Mouse (Mus musculus) CH12.LX (cell line): ENCODE data around the gene Plcb3. TPM values are rescaled to one million over a fixed set of nuclear protein-coding genes. Genes with fewer than 3 reads are reported as not detected.

Experiments used
- DNase-seq: peaks from one replicate; pipeline ENCODE4 v3.0.0-alpha.2; 2013; ENCODE audit errors: extremely low read depth
- H3K27ac ChIP-seq: 2 replicates; pipeline ENCODE4 v1.5.1; 2012; ENCODE audit warnings: low read depth, mild to moderate bottlenecking, control low read depth, moderate library complexity; ENCODE audit not compliant: insufficient read depth
- H3K27me3 ChIP-seq: replicated peaks from 2 replicates; pipeline ENCODE3; 2012; ENCODE audit warnings: inconsistent platforms
- H3K36me3 ChIP-seq, 2 experiments: replicated peaks in 1 of 2; 2 replicates each; pipeline versions ENCODE3 to v1.6.1; 2012; ENCODE audit warnings: inconsistent platforms in 1 of 2, low read length in 1 of 2, mild to moderate bottlenecking in 1 of 2, mixed read lengths in 1 of 2, moderate library complexity in 1 of 2; ENCODE audit not compliant: control insufficient read depth in 1 of 2, insufficient read depth in 1 of 2
- H3K4me1 ChIP-seq, 2 experiments: 2 replicates each; pipeline ENCODE4 v1.6.1; 2012; ENCODE audit warnings: inconsistent platforms in 1 of 2, moderate library complexity in 1 of 2; ENCODE audit not compliant: insufficient read depth in 2 of 2, control insufficient read depth in 1 of 2
- H3K4me2 ChIP-seq: 2 replicates; pipeline ENCODE4 v1.6.1; 2012; ENCODE audit warnings: low read depth, mild to moderate bottlenecking, control low read depth; ENCODE audit not compliant: poor library complexity, insufficient read depth, severe bottlenecking
- H3K4me3 ChIP-seq, 3 experiments: fragments of 150-350 bp in 1 of 3; sonication (generic) in 1 of 3; replicated peaks in 1 of 3; 2 replicates each; pipeline versions ENCODE3 to v1.5.1; 2011 to 2012; ENCODE audit warnings: low read depth in 2 of 3, low read length in 2 of 3, mild to moderate bottlenecking in 2 of 3, moderate library complexity in 2 of 3, control low read depth in 1 of 3, improper control_type of control experiment in 1 of 3, inconsistent platforms in 1 of 3, mixed read lengths in 1 of 3; ENCODE audit not compliant: poor library complexity in 1 of 3
- H3K79me2 ChIP-seq: replicated peaks from 2 replicates; pipeline ENCODE4 v1.6.1; 2012; ENCODE audit warnings: mild to moderate bottlenecking, moderate library complexity; ENCODE audit not compliant: control insufficient read depth, poor library complexity, insufficient read depth, severe bottlenecking; ENCODE audit errors: extremely low read depth
- H3K9ac ChIP-seq: 2 replicates; pipeline ENCODE4 v1.6.1; 2012; ENCODE audit warnings: low read depth, mild to moderate bottlenecking, control low read depth, moderate library complexity; ENCODE audit not compliant: insufficient read depth
- H3K9me3 ChIP-seq: replicated peaks from 2 replicates; pipeline ENCODE3; 2012; ENCODE audit warnings: low read length, inconsistent platforms, mixed read lengths
- BHLHE40 ChIP-seq: IDR thresholded peaks from 2 replicates; pipeline ENCODE4 v1.6.1; 2011; ENCODE audit warnings: mild to moderate bottlenecking, low read depth, low read length, improper control_type of control experiment
- CHD1 ChIP-seq: IDR thresholded peaks from 2 replicates; pipeline ENCODE4 v1.6.1; 2012; ENCODE audit warnings: low read depth, low read length, improper control_type of control experiment, inconsistent platforms
- CTCF ChIP-seq, 2 experiments: IDR thresholded peaks in 1 of 2; conservative IDR thresholded peaks in 1 of 2; 2 replicates each; pipeline ENCODE4 v1.5.1; 2011 to 2012; ENCODE audit warnings: low read depth in 2 of 2, low read length in 2 of 2, improper control_type of control experiment in 1 of 2, inconsistent platforms in 1 of 2, mild to moderate bottlenecking in 1 of 2, moderate library complexity in 1 of 2
- EP300 ChIP-seq: IDR thresholded peaks from 2 replicates; pipeline ENCODE4 v1.6.1; 2011; ENCODE audit warnings: low read length, improper control_type of control experiment
- GABPA ChIP-seq: IDR thresholded peaks from 2 replicates; pipeline ENCODE4 v1.6.1; 2012; ENCODE audit warnings: low read depth, low read length, improper control_type of control experiment, inconsistent platforms; ENCODE audit not compliant: insufficient replicate concordance
- JUN ChIP-seq: IDR thresholded peaks from 2 replicates; pipeline ENCODE4 v1.6.1; 2011; ENCODE audit warnings: low read depth, mild to moderate bottlenecking, low read length, improper control_type of control experiment, moderate library complexity; ENCODE audit not compliant: insufficient read depth
- MXI1 ChIP-seq: IDR thresholded peaks from 2 replicates; pipeline ENCODE4 v1.6.1; 2011; ENCODE audit warnings: mild to moderate bottlenecking, low read depth, low read length, improper control_type of control experiment
- NELFE ChIP-seq: IDR thresholded peaks from 2 replicates; pipeline ENCODE4 v1.6.1; 2011; ENCODE audit warnings: low read depth, low read length, improper control_type of control experiment
- PAX5 ChIP-seq: IDR thresholded peaks from 2 replicates; pipeline ENCODE4 v1.6.1; 2012; ENCODE audit warnings: low read length, inconsistent platforms, mixed read lengths
- POLR2A ChIP-seq: IDR thresholded peaks from 2 replicates; pipeline ENCODE4 v1.6.1; 2011; ENCODE audit warnings: low read depth, mild to moderate bottlenecking, improper control_type of control experiment, low read length
- SIN3A ChIP-seq: IDR thresholded peaks from 2 replicates; pipeline ENCODE4 v1.6.1; 2012; ENCODE audit warnings: low read length, improper control_type of control experiment, inconsistent platforms
- TCF12 ChIP-seq: IDR thresholded peaks from 2 replicates; pipeline ENCODE4 v1.6.1; 2014; ENCODE audit warnings: low read depth, mild to moderate bottlenecking, inconsistent platforms, low read length, improper control_type of control experiment
- ZMIZ1 ChIP-seq: IDR thresholded peaks from 2 replicates; pipeline ENCODE4 v1.6.1; 2012; ENCODE audit warnings: low read depth, mild to moderate bottlenecking, inconsistent platforms, low read length, improper control_type of control experiment
- dilution Hi-C: fragments of 300-500 bp; cut with MboI; formaldehyde crosslinking; loops from 2 replicates; pipeline ENCODE4 v1.14.3; 2020; ENCODE audit warnings: low sequenced_read_pairs; ENCODE audit not compliant: extremely low pct_unique_long_range_greater_than_20kb, extremely low pct_ligation_motif_present
- in situ Hi-C: fragments of 300-500 bp; cut with MboI; formaldehyde crosslinking; loops from 3 replicates; pipeline ENCODE4 v1.14.3; 2019; ENCODE audit warnings: low sequenced_read_pairs, low pct_ligation_motif_present, low pct_unique_long_range_greater_than_20kb, mixed read lengths
- polyA plus RNA-seq: library from polyadenylated mRNA; unstranded; fragments of >175 nt; gene quantifications from 2 replicates; pipeline ENCODE4 v1.2.1, GENCODE M21; 2012; ENCODE audit warnings: low read depth; ENCODE audit not compliant: insufficient read length
- total RNA-seq, 2 experiments: library from RNA; depleted of rRNA; stranded (reverse); fragments of 300-350 nt in 1 of 2; fragments of >200 nt in 1 of 2; gene quantifications; 2 replicates each; pipeline ENCODE4 v1.2.3; 2012 to 2014

Plcb3 gene
- total and polyA plus RNA-seq, 3 experiments: 4.1 to 8.2 (median 7.5) TPM

- Histone ChIP-seq H3K4me1 (peaks cover 9 to 49% of the 10 kb centered on the region in 2 experiments), H3K36me3 (peaks cover 4 to 13% of the 10 kb centered on the region in 2 experiments)
- in situ Hi-C loops: no loop called here
- TF ChIP-seq PAX5: no peak
- TF ChIP-seq, all 38 proteins: peak for 0
- Histone ChIP-seq H3K27ac (no peak overlapping the region), H3K4me2 (no peak overlapping the region), H3K9ac (no peak overlapping the region), H3K9me3 (no peaks in the 10 kb centered on the region), H3K27me3 (peaks cover 3% of the 10 kb centered on the region), H3K79me2 (peaks cover 3% of the 10 kb centered on the region; the same call in 1 of the 2 replicates), H3K4me3 (no peak overlapping the region)
- dilution Hi-C loops: no loop called here
- no peak for DNase-seq
These were observed 5.7 kb downstream of the Plcb3 start for GRCm38 (mm10) chr19:6970460-6971085.

GRCm38 (mm10) chr19:6969665-6970381 is 6.4 kb downstream of the Plcb3 start:
- TF ChIP-seq CHD1 (no peak), SIN3A (no peak), NELFE (no peak), EP300 (no peak), CTCF (conservative IDR thresholded peaks at IDR 0.05 in 1 of 2, IDR thresholded peaks at IDR 0.05 in 1 of 2; ENCODE audit: low read depth in 2 of 2, low read length in 2 of 2) (peak; percentile 13 to 68; a peak in 2 of 4 replicates), TCF12 (0 out of 2 replicates have a peak, but pooled peaks have one; percentile 12), GABPA (no peak), POLR2A (peak; percentile 72), PAX5 (no peak), MXI1 (no peak), ZMIZ1 (no peak)
- no peak overlapping the region for H3K27ac ChIP-seq
- dilution Hi-C loops (no loop called here), in situ Hi-C loops (no loop called here)
- no peaks in the 10 kb centered on the region for H3K79me2 ChIP-seq
- peaks cover 4 to 21% of the 10 kb centered on the region in 2 experiments for H3K36me3 ChIP-seq
- H3K4me3 ChIP-seq: peak overlapping the region; percentile 39 to 80 (median 70)
- peak overlapping the region; percentile 69; the same call in 1 of the 2 replicates for H3K9ac ChIP-seq
- H3K4me1 ChIP-seq: peaks cover 9 to 49% of the 10 kb centered on the region in 2 experiments
- no peak for DNase-seq
- H3K27me3 ChIP-seq: peaks cover 3% of the 10 kb centered on the region
- peak overlapping the region; percentile 39 for H3K4me2 ChIP-seq
- no peaks in the 10 kb centered on the region for H3K9me3 ChIP-seq

- dilution Hi-C loops (no loop called here), in situ Hi-C loops (no loop called here)
- Histone ChIP-seq H3K4me3 (peak overlapping the region; percentile 39 to 80 (median 70)), H3K9me3 (no peaks in the 10 kb centered on the region), H3K4me1 (peaks cover 9 to 49% of the 10 kb centered on the region in 2 experiments), H3K4me2 (peak overlapping the region; percentile 21), H3K27me3 (peaks cover 3% of the 10 kb centered on the region), H3K27ac (no peak overlapping the region), H3K9ac (peak overlapping the region; percentile 69; the same call in 1 of the 2 replicates), H3K79me2 (no peaks in the 10 kb centered on the region), H3K36me3 (peaks cover 9 to 26% of the 10 kb centered on the region in 2 experiments)
- DNase-seq: no peak
- TF ChIP-seq JUN: no peak
- TF ChIP-seq BHLHE40: no peak
- TF ChIP-seq CHD1: no peak
- no peak for TF ChIP-seq MXI1
These were observed 7.0 kb downstream of the Plcb3 start for GRCm38 (mm10) chr19:6969291-6969664.
